In genomic region chr7:99828083-99828570, GRCm38 (mm10) we compare ENCODE assay signal across 8 mouse cellular contexts. TPM values are rescaled to one million over a fixed set of nuclear protein-coding genes. Genes with fewer than 3 reads are reported as not detected.
DNase-seq lines count a peak whose midpoint lies in the region; ATAC-seq lines count a peak whose summit lies in the region.

Neu3 (minus strand) TSS chr7:99828417.

- under 1% methylated on average over 26 of the region's 26 CpGs for WGBS in intestine, embryonic 14.5 days

- peak; percentile 96 for ATAC-seq in intestine, embryonic 14.5 days (replicated peaks; ENCODE audit: low FRiP score, low TSS enrichment, low read depth)

- H3K9me3 ChIP-seq in intestine, embryonic 14.5 days (ENCODE audit: control insufficient read depth, low read length) = no peaks in the 10 kb centered on the region

- peak; percentile 88 to 90 for DNase-seq in adrenal gland, adult 18-20 months (ENCODE audit: low spot score in 2 of 2)
- DNase-seq in embryo, embryonic 11 days = peak; percentile 93
- peak; percentile 93 for DNase-seq in gastrocnemius, postnatal 25 days
- DNase-seq in intestine, embryonic 14.5 days (ENCODE audit: low spot score) = peak; percentile 94
- DNase-seq in left cerebral cortex, postnatal 14 days (ENCODE audit: low spot score in 2 of 2) = peak; percentile 87 to 89
- DNase-seq in mesoderm, embryonic 11.5 days (ENCODE audit: low read depth, low spot score) = peak; percentile 92
- peak; percentile 82 to 84 for DNase-seq in right cerebral cortex, postnatal 36 days (ENCODE audit: low spot score in 2 of 2)
- DNase-seq in yolk sac, embryonic 10.5 days (ENCODE audit: low spot score) = peak; percentile 92

- intact Hi-C loops in left cerebral cortex, postnatal 14 days (cut with DNase I) = no loop called here

- peak within 1 kb of the TSS; percentile 58 for H3K4me2 ChIP-seq in intestine, embryonic 14.5 days (ENCODE audit: low read length)

- H3K4me3 ChIP-seq in intestine, embryonic 14.5 days (ENCODE audit: low read depth, low read length) = peak within 1 kb of the TSS; percentile 53

- peak within 1 kb of the TSS; percentile 82 for H3K27ac ChIP-seq in intestine, embryonic 14.5 days (ENCODE audit: low read depth)

- no peaks in the 10 kb centered on the region for H3K36me3 ChIP-seq in intestine, embryonic 14.5 days (ENCODE audit: control insufficient read depth, insufficient read depth, low read length)

- peak within 1 kb of the TSS; percentile 63 for H3K9ac ChIP-seq in intestine, embryonic 14.5 days (ENCODE audit: low read length)

- no peaks in the 10 kb centered on the region for H3K27me3 ChIP-seq in intestine, embryonic 14.5 days (replicated peaks; ENCODE audit: control insufficient read depth, insufficient read depth, low read length)

- no peaks in the 10 kb centered on the region for H3K4me1 ChIP-seq in intestine, embryonic 14.5 days (replicated peaks; ENCODE audit: control insufficient read depth, insufficient read depth, low read length)

RNA-seq across cellular contexts. Expression of gene Neu3, which starts in this region (rescaled TPM):
- total RNA-seq in adrenal gland, adult 18-20 months (2021) = 1 to 10 TPM; 1.9 to 2.4 TPM
- total RNA-seq in gastrocnemius, postnatal 25 days (2021) = 1 to 10 TPM; 2.4 to 2.8 TPM
- 3.5 and 3.6 TPM in 2 replicates for polyA plus RNA-seq in intestine, embryonic 14.5 days (2014; fragmentation: Nextera tagmentation; extraction: Ambion mirVana)
- 1 to 10 TPM; 2.5 to 3.2 TPM for total RNA-seq in left cerebral cortex, postnatal 14 days (2021)

Comparison
In these comparisons a context has a peak if more than half of its experiments do, and no peak if none do; other contexts are left out.
1. Peak in every context shown above with its lines: DNase-seq, ATAC-seq, H3K4me3 ChIP-seq and H3K27ac ChIP-seq.